Mouse (Mus musculus): Measurements from ENCODE around the gene Mpzl3.

DNA sequence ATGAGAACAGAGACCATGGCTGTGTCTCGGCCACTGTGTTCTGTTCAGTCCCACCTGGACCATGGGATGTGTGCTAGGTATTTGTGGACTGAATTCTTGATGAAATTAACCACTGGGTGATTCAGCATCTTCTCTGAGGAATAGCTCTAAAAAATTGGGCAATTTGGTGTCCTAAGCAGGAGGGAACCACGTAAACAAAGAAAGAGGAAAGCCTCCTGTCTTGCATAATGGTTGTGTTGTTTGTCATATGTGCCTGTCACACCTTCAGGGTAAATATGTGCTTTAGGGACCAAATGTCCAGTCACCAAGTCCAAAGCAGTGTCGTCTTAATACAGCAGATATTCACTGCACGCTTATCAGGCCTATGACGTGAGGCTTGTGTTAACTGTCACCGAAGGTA, 9.4 kb downstream of the Mpzl3 start:
- TF ChIP-seq CTCF (IDR thresholded peaks at IDR 0.05; ENCODE audit: low read depth) (no peak), EP300 (optimal IDR thresholded peaks at IDR 0.05) (no peak)
